Comparison of ENCODE assay signal across 12 mouse cellular contexts in genomic region chr2:32169292-32169691, GRCm38 (mm10). TPM values are rescaled to one million over a fixed set of nuclear protein-coding genes. Genes with fewer than 3 reads are reported as not detected.
DNase-seq lines count a peak whose midpoint lies in the region; ATAC-seq and TF ChIP-seq lines count a peak whose summit lies in the region.
"Had no signal": no experiment of that assay in that cellular context is flagged by ENCODE, and none has a peak within 500 bp of the region (broad histone marks: within the 10 kb centered on the region; RNA-seq: fewer than 3 reads in every experiment).

No protein-coding gene starts in this region.

- no peaks in the 10 kb centered on the region for H3K9me3 ChIP-seq in heart, embryonic 14.5 days (ENCODE audit: control insufficient read depth, low read length)
- no peaks in the 10 kb centered on the region for H3K9me3 ChIP-seq in neural tube, embryonic 13.5 days
- no peaks in the 10 kb centered on the region for H3K9me3 ChIP-seq in neural tube, embryonic 15.5 days (replicated peaks)
- no peaks in the 10 kb centered on the region for H3K9me3 ChIP-seq in limb, embryonic 13.5 days
- H3K9me3 ChIP-seq in stomach, postnatal 0 days (ENCODE audit: control insufficient read depth, low read length) = no peaks in the 10 kb centered on the region

- no peaks in the 10 kb centered on the region for H3K36me3 ChIP-seq in heart, embryonic 14.5 days (ENCODE audit: control insufficient read depth, insufficient read depth, low read length)
- no peaks in the 10 kb centered on the region for H3K36me3 ChIP-seq in neural tube, embryonic 13.5 days
- H3K36me3 ChIP-seq in neural tube, embryonic 15.5 days = no peaks in the 10 kb centered on the region
- no peaks in the 10 kb centered on the region for H3K36me3 ChIP-seq in limb, embryonic 13.5 days
- H3K36me3 ChIP-seq in stomach, postnatal 0 days (ENCODE audit: control insufficient read depth, insufficient read depth, low read length) = no peaks in the 10 kb centered on the region

- TF ChIP-seq CTCF in stomach, postnatal 0 days (IDR thresholded peaks at IDR 0.05; ENCODE audit: low read depth) = no peak

- H3K9ac ChIP-seq in heart, embryonic 14.5 days (ENCODE audit: low read length) = peak overlapping the region; percentile 31; the same call in 1 of the 2 replicates
- peak overlapping the region; percentile 41; the same call in 1 of the 2 replicates for H3K9ac ChIP-seq in neural tube, embryonic 13.5 days
- no peak overlapping the region for H3K9ac ChIP-seq in neural tube, embryonic 15.5 days (replicated peaks)
- H3K9ac ChIP-seq in limb, embryonic 13.5 days = 0 out of 2 replicates have a peak overlapping the region, but pooled peaks have one; percentile 8
- H3K9ac ChIP-seq in stomach, postnatal 0 days (ENCODE audit: low read length) = no peak overlapping the region

- H3K4me3 ChIP-seq in heart, embryonic 14.5 days (ENCODE audit: control insufficient read depth in 1 of 2, insufficient read depth in 1 of 2, low read depth in 1 of 2, low read length in 2 of 2) = no peak overlapping the region
- no peak overlapping the region for H3K4me3 ChIP-seq in neural tube, embryonic 13.5 days
- H3K4me3 ChIP-seq in neural tube, embryonic 15.5 days (replicated peaks) = no peak overlapping the region
- H3K4me3 ChIP-seq in limb, embryonic 13.5 days = no peak overlapping the region
- H3K4me3 ChIP-seq in stomach, postnatal 0 days (ENCODE audit: low read depth, low read length) = no peak overlapping the region

- peak overlapping the region in 1 of 2 experiments; percentile 77; a peak in 2 of 4 replicates for H3K27ac ChIP-seq in heart, embryonic 14.5 days (replicated peaks in 1 of 2; ENCODE audit: control insufficient read depth in 1 of 2, insufficient read depth in 1 of 2, low read depth in 2 of 2, low read length in 2 of 2)
- H3K27ac ChIP-seq in neural tube, embryonic 13.5 days (replicated peaks) = no peak overlapping the region
- H3K27ac ChIP-seq in neural tube, embryonic 15.5 days (replicated peaks) = no peak overlapping the region; the same call in 1 of the 2 replicates
- H3K27ac ChIP-seq in limb, embryonic 13.5 days = peak overlapping the region; percentile 39; the same call in 1 of the 2 replicates
- H3K27ac ChIP-seq in stomach, postnatal 0 days (replicated peaks) = peak overlapping the region; percentile 53; the same call in 1 of the 2 replicates

- H3K4me2 ChIP-seq in heart, embryonic 14.5 days (ENCODE audit: low read length) = no peak overlapping the region; the same call in 1 of the 2 replicates
- no peak overlapping the region for H3K4me2 ChIP-seq in neural tube, embryonic 13.5 days
- no peak overlapping the region for H3K4me2 ChIP-seq in neural tube, embryonic 15.5 days
- H3K4me2 ChIP-seq in limb, embryonic 13.5 days (replicated peaks) = no peak overlapping the region
- H3K4me2 ChIP-seq in stomach, postnatal 0 days (replicated peaks; ENCODE audit: low read depth) = no peak overlapping the region

- DNase-seq in heart, adult 18-20 months = no peak
- no peak for DNase-seq in stomach, postnatal 0 days (ENCODE audit: low spot score)
- DNase-seq in right cerebral cortex, postnatal 10 days (ENCODE audit: low spot score in 2 of 2) = no peak
- DNase-seq in lung, postnatal 25 days (ENCODE audit: low spot score) = no peak
- DNase-seq: adrenal gland, postnatal 14 days; gastrocnemius, postnatal 10 days; kidney, postnatal 25 days; lung, adult 2 months had no signal

- H3K4me1 ChIP-seq in heart, embryonic 14.5 days (ENCODE audit: control insufficient read depth in 2 of 2, insufficient read depth in 2 of 2, low read length in 2 of 2) = peaks cover 50 to 80% of the 10 kb centered on the region in 2 experiments
- H3K4me1 ChIP-seq in neural tube, embryonic 13.5 days (replicated peaks) = peaks cover 93% of the 10 kb centered on the region
- H3K4me1 ChIP-seq in neural tube, embryonic 15.5 days = peaks cover 81% of the 10 kb centered on the region
- peaks cover 81% of the 10 kb centered on the region for H3K4me1 ChIP-seq in limb, embryonic 13.5 days
- H3K4me1 ChIP-seq in stomach, postnatal 0 days (replicated peaks; ENCODE audit: control insufficient read depth, insufficient read depth) = peaks cover 14% of the 10 kb centered on the region

- no peaks in the 10 kb centered on the region for H3K27me3 ChIP-seq in heart, embryonic 14.5 days (ENCODE audit: control insufficient read depth, insufficient read depth, low read length)
- no peaks in the 10 kb centered on the region for H3K27me3 ChIP-seq in neural tube, embryonic 13.5 days
- H3K27me3 ChIP-seq in neural tube, embryonic 15.5 days (replicated peaks) = no peaks in the 10 kb centered on the region
- no peaks in the 10 kb centered on the region for H3K27me3 ChIP-seq in limb, embryonic 13.5 days
- H3K27me3 ChIP-seq in stomach, postnatal 0 days (ENCODE audit: control insufficient read depth, insufficient read depth, low read length) = no peaks in the 10 kb centered on the region

- no peak for TF ChIP-seq EP300 in stomach, postnatal 0 days (optimal IDR thresholded peaks at IDR 0.05)

- no peak for ATAC-seq in heart, embryonic 14.5 days (ENCODE audit: insufficient number of reproducible peaks, insufficient read depth, low FRiP score, low read depth)
- no peak for ATAC-seq in neural tube, embryonic 13.5 days (ENCODE audit: low read depth)
- no peak for ATAC-seq in neural tube, embryonic 15.5 days (ENCODE audit: low FRiP score)
- ATAC-seq in limb, embryonic 13.5 days (ENCODE audit: low FRiP score, low read depth) = no peak
- ATAC-seq in stomach, postnatal 0 days (ENCODE audit: low FRiP score, low TSS enrichment) = no peak

- WGBS in heart, embryonic 14.5 days = 53% methylated on average over 5 of the region's 5 CpGs
- 76% methylated on average over 5 of the region's 5 CpGs for WGBS in neural tube, embryonic 13.5 days
- WGBS in neural tube, embryonic 15.5 days = 66% methylated on average over 5 of the region's 5 CpGs
- WGBS in limb, embryonic 13.5 days = 14% methylated on average over 5 of the region's 5 CpGs
- WGBS in stomach, postnatal 0 days = 34% methylated on average over 5 of the region's 5 CpGs

RNA-seq across cellular contexts. Expression of gene Prrc2b, which starts 18.4 kb away (rescaled TPM):
- 35.8 and 41.8 TPM in 2 replicates for polyA plus RNA-seq in heart, embryonic 14.5 days (2014; fragmentation: Nextera tagmentation; extraction: Ambion mirVana)
- total RNA-seq in heart, adult 18-20 months (2021) = 10 to 100 TPM; 83.5 to 86.2 TPM
- polyA plus RNA-seq in neural tube, embryonic 13.5 days (2015; fragmentation: Nextera tagmentation; extraction: Ambion mirVana) = 61.6 and 69.8 TPM in 2 replicates
- polyA plus RNA-seq in neural tube, embryonic 15.5 days (2015; fragmentation: Nextera tagmentation; extraction: Ambion mirVana) = 56.6 and 59.9 TPM in 2 replicates
- polyA plus RNA-seq in limb, embryonic 13.5 days (2015; fragmentation: Nextera tagmentation; extraction: Ambion mirVana) = 49.0 and 52.7 TPM in 2 replicates
- 18.7 and 21.6 TPM in 2 replicates for polyA plus RNA-seq in stomach, postnatal 0 days (2015; fragmentation: Nextera tagmentation; extraction: Ambion mirVana)

Comparison
In these comparisons a context has a peak if more than half of its experiments do, and no peak if none do; other contexts are left out.
1. H3K9ac ChIP-seq: peak in heart, embryonic 14.5 days (single experiment), neural tube, embryonic 13.5 days (single experiment) and limb, embryonic 13.5 days (single experiment); none in neural tube, embryonic 15.5 days (single experiment) and stomach, postnatal 0 days (single experiment).
2. H3K27ac ChIP-seq: peak in limb, embryonic 13.5 days (single experiment) and stomach, postnatal 0 days (single experiment); none in neural tube, embryonic 13.5 days (single experiment) and neural tube, embryonic 15.5 days (single experiment).